Mouse (Mus musculus): ENCODE measurements around the gene Tcn2.
"Not testable (repeated sequence)": the region's sequence is repeated elsewhere in the genome, so short reads cannot be mapped to it uniquely, and the experiment has no call there.

Tcn2 gene

DNA sequence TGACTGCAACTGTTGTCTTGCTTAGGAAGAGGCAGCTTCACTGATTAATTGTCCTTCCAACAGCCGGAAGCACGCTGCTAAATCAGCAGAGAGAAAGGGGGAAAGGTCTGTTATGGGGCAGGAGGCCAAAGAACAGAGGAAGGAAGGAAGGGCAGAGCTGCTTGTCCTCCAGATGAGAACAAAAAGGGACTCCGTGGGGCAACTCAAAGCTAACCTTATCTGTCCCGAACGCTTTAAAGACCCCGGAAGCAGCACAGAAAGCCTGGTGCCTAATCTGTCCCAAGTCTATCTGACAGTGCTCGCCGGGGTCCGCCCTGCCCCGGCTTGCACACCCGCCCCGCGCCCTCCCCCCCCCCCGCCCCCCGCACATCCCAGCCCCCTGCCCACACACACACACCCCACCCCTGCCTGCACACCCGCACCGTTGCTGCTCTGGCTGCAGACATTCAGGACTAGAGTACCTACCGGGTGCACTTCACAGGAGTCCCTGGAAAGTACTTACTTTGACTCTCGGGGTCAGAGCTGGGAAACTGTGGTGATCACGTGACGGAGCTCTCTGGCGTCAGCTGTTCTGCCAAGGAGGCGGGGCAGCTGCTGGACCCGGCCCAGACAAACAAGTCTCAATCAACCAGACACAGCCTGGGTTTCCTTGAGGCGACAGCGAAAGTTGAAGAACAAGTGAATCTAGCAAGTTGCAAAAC is at the start of gene Tcn2:
TSS of gene Tcn2 (minus strand) at position 649 of the 701 bp plus-strand sequence.
- DNase-seq, result peak; percentile 68

GRCm38 (mm10) chr11:3981536-3981935 is 49.6 kb upstream of the Tcn2 start:
- DNase-seq, result no peak

DNA sequence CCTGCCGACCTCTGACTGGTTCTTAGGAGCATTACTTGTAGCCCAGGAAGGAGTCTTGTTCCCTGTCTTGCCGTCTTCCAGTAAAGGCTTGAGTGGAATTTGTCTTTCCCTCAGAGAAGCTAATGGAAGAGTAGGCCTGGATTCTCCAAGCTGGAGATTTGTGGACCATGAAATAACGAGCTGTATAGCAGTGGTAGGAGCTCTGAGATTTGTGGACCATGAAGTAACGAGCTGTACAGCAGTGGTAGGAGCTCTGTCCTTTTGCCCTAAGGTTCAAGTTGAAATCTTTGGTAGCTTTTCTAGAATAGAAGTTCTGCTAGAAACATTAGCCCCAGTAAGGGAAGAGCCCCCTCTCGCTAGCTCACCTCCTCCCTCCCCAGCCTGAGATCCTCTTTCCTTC is 46.5 kb upstream of the Tcn2 start:
- no peak for DNase-seq

GRCm38 (mm10) chr11:3976678-3977077 is 44.7 kb upstream of the Tcn2 start, which contains the start of gene 4930556J24Rik:
4930556J24Rik (minus strand) TSS chr11:3976778.
- DNase-seq, result no peak

GRCm38 (mm10) chr11:3974311-3974710 is 42.4 kb upstream of the Tcn2 start:
- DNase-seq, result no peak

DNA sequence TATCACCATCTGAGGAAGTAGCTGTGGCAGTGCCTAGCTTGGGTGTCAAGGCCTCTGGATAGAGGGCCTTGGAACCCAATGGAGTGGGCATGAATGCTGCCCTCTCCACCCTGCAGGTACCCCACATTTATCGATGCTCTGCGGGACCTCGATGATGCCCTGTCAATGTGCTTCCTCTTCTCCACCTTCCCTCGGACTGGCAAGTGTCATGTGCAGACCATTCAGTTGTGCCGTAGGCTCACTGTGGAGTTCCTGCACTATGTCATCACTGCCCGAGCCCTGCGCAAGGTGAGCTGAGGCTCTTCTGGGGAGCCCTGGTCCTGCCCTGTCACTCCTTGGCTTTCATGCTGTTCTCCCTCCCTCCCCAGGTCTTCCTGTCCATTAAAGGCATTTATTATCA is 41.1 kb upstream of the Tcn2 start:
- DNase-seq, result no peak

DNA sequence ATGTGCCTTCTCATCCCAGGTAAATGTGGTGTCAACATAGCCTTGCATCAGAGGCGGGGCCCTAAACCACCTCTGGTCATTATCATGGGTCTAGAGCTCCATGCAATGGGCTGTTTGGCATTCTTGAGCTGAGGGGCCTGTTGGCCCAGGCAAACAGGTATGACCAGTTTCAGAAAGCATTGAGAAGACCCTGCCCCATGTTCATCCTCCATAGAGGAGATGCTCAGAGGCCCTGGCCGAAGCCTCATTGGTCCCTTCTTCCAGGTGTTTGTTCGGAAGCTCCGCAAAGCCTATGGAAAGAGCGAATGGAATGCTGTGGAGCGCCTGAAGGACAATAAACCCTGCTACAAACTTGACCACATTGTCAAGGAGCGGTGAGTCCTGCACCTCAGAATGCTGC is 38.4 kb upstream of the Tcn2 start:
- DNase-seq, result no peak

GRCm38 (mm10) chr11:3969837-3970236 is 37.9 kb upstream of the Tcn2 start:
- DNase-seq, result peak; percentile 15

- no peak for DNase-seq
Measured at GRCm38 (mm10) chr11:3964416-3965172, 32.6 kb upstream of the Tcn2 start.

DNA sequence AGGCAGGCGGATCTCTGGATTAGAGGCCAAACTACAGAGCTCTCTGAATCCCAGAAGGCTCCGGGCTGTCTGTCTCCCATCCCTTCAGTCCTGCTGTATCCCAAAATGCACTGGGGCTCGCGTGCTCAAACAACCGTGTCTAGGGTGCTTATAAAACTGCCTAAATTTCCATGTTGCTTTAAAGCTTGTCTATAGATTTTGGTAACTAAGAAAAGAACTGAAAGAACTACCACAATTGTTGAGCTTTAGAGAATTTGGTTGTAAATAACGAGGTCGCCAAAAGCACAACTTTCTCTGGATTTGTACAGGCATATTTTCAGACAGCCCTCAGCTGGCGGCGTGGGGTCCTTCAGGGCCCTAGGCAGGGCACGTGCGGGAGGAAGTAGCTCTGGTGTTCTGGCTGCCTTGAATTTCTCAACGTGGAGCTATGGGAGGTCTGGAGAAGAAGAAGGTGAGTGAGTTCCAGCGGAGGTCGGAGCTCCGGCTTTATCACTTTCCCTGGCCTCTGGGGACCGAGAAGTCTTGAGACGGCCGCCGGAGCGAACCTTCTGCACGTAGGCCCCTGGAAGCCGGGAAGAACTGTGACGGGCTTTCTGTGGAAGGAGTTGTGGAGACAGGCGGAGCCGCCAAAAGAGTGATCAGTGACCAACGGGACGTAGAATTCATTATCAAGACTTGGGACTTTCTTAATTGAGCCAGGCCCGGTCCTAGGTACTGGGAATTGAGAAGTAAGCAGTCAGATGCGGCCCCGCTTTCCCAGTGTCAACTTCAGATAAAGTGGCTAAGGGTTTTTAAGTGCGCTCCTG is 31.9 kb upstream of the Tcn2 start, which contains the start of gene Pes1:
TSS of gene Pes1 (plus strand) at position 366 of the 806 bp plus-strand sequence.
- DNase-seq, result peak; percentile 84

- no peak for DNase-seq
Measured at GRCm38 (mm10) chr11:3963155-3963554, 31.2 kb upstream of the Tcn2 start.

GRCm38 (mm10) chr11:3961761-3962160 is 29.8 kb upstream of the Tcn2 start:
- DNase-seq, result no peak

- no peak for DNase-seq
Measured at GRCm38 (mm10) chr11:3960901-3961300, 28.9 kb upstream of the Tcn2 start.

DNA sequence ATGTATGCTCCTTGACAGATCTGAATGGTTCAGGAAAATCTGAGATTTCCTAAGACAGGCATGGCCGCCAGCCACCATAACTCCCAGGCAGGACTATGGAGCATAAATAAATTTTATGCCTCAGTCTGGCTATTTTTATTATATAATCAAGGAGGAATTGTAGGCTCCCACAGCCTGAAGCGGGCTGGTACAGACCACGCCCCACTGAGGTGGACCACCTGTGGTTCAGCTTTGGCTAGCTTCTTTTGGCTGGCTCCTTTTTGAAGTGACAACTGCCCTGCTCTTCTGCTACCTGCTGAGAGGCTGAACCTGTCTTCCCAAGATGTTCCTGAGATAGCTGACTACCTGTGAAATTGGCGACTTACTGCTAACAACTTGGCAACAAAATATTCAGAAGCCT is 23.4 kb upstream of the Tcn2 start:
- not testable (repeated sequence) for DNase-seq

- DNase-seq, result not testable (repeated sequence)
Measured at GRCm38 (mm10) chr11:3954876-3955275, 22.9 kb upstream of the Tcn2 start.

DNA sequence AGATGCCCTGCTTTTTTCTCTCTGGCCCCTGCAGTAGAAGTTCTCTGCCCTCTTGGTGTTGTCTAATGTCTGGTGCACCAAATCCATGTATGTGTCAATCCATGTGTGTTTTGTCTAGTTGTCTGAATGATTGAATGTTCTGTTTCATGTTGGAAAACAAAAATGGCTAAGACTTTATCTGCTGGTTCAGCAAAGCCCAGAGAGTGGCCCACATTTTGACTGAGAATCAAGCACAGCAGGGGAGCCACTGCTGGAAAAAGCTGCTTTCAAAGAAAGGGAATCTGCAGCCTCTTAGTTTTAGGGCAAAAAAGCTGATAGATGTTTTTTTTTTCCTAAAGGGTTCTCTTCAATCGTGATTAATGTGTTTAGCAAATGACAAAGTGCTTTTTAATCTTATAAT is 14.4 kb upstream of the Tcn2 start:
- no peak for DNase-seq

GRCm38 (mm10) chr11:3941371-3941770 is 9.4 kb upstream of the Tcn2 start:
- DNase-seq, result no peak

GRCm38 (mm10) chr11:3937321-3937874 is 5.4 kb upstream of the Tcn2 start:
- DNase-seq, result no peak

DNA sequence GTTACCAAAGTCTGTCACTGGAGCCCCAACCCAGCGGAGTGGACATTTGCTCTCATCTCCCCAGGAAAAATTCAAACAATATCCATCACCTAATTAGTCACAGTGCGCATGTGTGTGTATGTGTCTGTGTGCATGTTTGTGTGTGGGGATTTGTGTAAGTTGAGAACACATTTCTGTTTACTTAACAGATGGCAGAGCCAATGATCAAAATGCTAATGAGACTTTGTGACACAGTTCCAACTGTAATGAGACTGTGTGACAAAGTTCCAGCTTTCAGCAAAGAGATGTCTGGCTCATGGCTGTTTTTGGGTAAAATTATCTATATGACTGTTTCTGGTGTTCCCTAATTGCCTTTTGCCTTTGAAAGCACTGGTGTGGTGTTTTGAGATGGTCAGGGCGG is 4.4 kb upstream of the Tcn2 start:
- no peak for DNase-seq

DNA sequence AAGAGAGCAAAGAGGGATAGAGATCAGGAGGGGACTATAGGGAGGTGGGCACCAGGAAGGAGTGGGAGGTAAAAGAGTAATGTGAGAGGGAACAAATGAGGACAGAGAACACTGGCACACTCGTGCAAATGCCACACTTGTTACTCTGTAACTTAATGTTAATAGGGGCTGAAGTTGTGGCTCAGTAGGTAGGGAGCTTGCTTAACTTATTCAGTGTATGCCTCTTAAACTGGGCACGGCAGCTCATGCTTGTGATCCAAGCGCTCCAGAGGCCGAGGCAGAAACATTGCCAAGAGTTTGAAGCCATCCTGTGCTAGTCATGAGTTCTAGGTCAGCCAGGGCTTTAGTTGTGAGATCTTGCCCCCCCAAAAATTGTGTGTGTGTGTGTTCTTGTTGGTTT is 3.2 kb upstream of the Tcn2 start:
- no peak for DNase-seq

DNA sequence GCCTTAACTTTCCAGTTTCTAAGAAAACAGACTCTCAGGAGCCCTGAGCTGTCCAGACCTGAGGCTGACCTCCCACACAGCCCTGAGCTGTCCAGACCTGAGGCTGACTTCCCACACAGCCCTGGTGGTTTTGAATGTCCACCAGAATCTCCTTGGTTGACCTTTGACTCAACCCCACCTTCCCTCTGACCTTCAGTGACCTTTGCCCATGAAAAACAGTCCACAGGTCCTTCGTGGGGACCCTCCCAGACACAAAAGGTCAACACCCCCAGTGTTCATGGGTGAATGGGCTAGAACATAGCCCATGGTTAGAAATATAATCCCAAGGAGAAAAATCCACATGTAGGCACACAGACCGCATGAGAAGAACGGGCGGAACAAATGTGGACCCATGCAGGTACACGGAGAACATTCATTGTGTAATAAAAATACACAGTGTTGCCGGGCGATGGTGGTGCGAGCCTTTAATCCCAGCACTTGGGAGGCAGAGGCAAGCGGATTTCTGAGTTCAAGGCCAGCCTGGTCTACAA is 1.9 kb upstream of the Tcn2 start:
- DNase-seq, result no peak

GRCm38 (mm10) chr11:3930931-3931330 is 1.0 kb downstream of the Tcn2 start:
- DNase-seq, result no peak

- DNase-seq, result no peak
Measured at GRCm38 (mm10) chr11:3930019-3930418, 1.9 kb downstream of the Tcn2 start.
